Mouse (Mus musculus): ENCODE data around the gene Glt28d2. TPM values are rescaled to one million over a fixed set of nuclear protein-coding genes. Genes with fewer than 3 reads are reported as not detected.

Gene Glt28d2
- total and polyA plus RNA-seq, 3 experiments = 0.04 to 0.08 TPM; not detected in 1

- Histone ChIP-seq H3K79me2 (replicated peaks; ENCODE audit: control insufficient read depth, extremely low read depth, insufficient read depth, poor library complexity, severe bottlenecking) (no peaks in the 10 kb centered on the region), H3K4me1 (ENCODE audit: control insufficient read depth in 1 of 2, insufficient read depth in 2 of 2) (no peaks in the 10 kb centered on the region), H3K4me2 (ENCODE audit: insufficient read depth, low read depth, poor library complexity, severe bottlenecking) (no peak overlapping the region), H3K27ac (ENCODE audit: insufficient read depth, low read depth) (no peak overlapping the region), H3K4me3 (replicated peaks in 1 of 3; ENCODE audit: low read depth in 2 of 3, low read length in 2 of 3, poor library complexity in 1 of 3) (no peak overlapping the region), H3K36me3 (replicated peaks in 1 of 2; ENCODE audit: control insufficient read depth in 1 of 2, insufficient read depth in 1 of 2, low read length in 1 of 2) (no peaks in the 10 kb centered on the region), H3K27me3 (replicated peaks) (no peaks in the 10 kb centered on the region), H3K9ac (ENCODE audit: insufficient read depth, low read depth) (no peak overlapping the region), H3K9me3 (replicated peaks; ENCODE audit: low read length) (no peaks in the 10 kb centered on the region)
- dilution Hi-C loops (cut with MboI; ENCODE audit: extremely low pct_ligation_motif_present, extremely low pct_unique_long_range_greater_than_20kb, low sequenced_read_pairs) (no loop called here), in situ Hi-C loops (cut with MboI; ENCODE audit: low pct_ligation_motif_present, low pct_unique_long_range_greater_than_20kb, low sequenced_read_pairs) (no loop called here)
- TF ChIP-seq RAD21 (IDR thresholded peaks at IDR 0.05; ENCODE audit: low read depth, low read length) = no peak
- no peak for TF ChIP-seq ZC3H11A (IDR thresholded peaks at IDR 0.05; ENCODE audit: low read depth, low read length)
- no peak for TF ChIP-seq SIN3A (IDR thresholded peaks at IDR 0.05; ENCODE audit: low read length)
- no peak for TF ChIP-seq JUND (conservative IDR thresholded peaks at IDR 0.05; ENCODE audit: low read depth, low read length)
- TF ChIP-seq PAX5 (IDR thresholded peaks at IDR 0.05; ENCODE audit: low read length) = no peak
- TF ChIP-seq ZNF384 (IDR thresholded peaks at IDR 0.05; ENCODE audit: low read depth, low read length) = no peak
- TF ChIP-seq HCFC1 (IDR thresholded peaks at IDR 0.05; ENCODE audit: low read depth, low read length) = no peak
- no peak for TF ChIP-seq ETS1 (conservative IDR thresholded peaks at IDR 0.05; ENCODE audit: low read depth, low read length)
- no peak for TF ChIP-seq USF2 (conservative IDR thresholded peaks at IDR 0.05; ENCODE audit: low read depth, low read length)
- TF ChIP-seq MXI1 (IDR thresholded peaks at IDR 0.05; ENCODE audit: low read depth, low read length) = no peak
- no peak for TF ChIP-seq POLR2AphosphoS2 (IDR thresholded peaks at IDR 0.05; ENCODE audit: low read depth, low read length)
- DNase-seq (ENCODE audit: extremely low read depth) = no peak
These were observed 54.7 kb downstream of the Glt28d2 start for GRCm38 (mm10) chr3:85832490-85833155.

- H3K9me3 ChIP-seq (replicated peaks; ENCODE audit: low read length) = no peaks in the 10 kb centered on the region
- TF ChIP-seq SIN3A (IDR thresholded peaks at IDR 0.05; ENCODE audit: low read length) (no peak), HCFC1 (IDR thresholded peaks at IDR 0.05; ENCODE audit: low read depth, low read length) (no peak), RAD21 (IDR thresholded peaks at IDR 0.05; ENCODE audit: low read depth, low read length) (no peak), MYC (IDR thresholded peaks at IDR 0.05; ENCODE audit: low read depth, low read length) (no peak), JUND (conservative IDR thresholded peaks at IDR 0.05; ENCODE audit: low read depth, low read length) (no peak), MXI1 (IDR thresholded peaks at IDR 0.05; ENCODE audit: low read depth, low read length) (no peak), GABPA (IDR thresholded peaks at IDR 0.05; ENCODE audit: insufficient replicate concordance, low read depth, low read length) (no peak), MEF2A (IDR thresholded peaks at IDR 0.05; ENCODE audit: borderline replicate concordance, low read depth, low read length) (no peak), ZNF384 (IDR thresholded peaks at IDR 0.05; ENCODE audit: low read depth, low read length) (no peak), CHD2 (IDR thresholded peaks at IDR 0.05; ENCODE audit: low read length) (no peak), ZC3H11A (IDR thresholded peaks at IDR 0.05; ENCODE audit: low read depth, low read length) (no peak), TCF12 (IDR thresholded peaks at IDR 0.05; ENCODE audit: low read depth, low read length) (no peak), IRF4 (IDR thresholded peaks at IDR 0.05; ENCODE audit: low read depth, low read length) (no peak), KAT2A (IDR thresholded peaks at IDR 0.05; ENCODE audit: insufficient replicate concordance, low read length) (no peak), UBTF (IDR thresholded peaks at IDR 0.05; ENCODE audit: low read depth, low read length) (no peak), NELFE (IDR thresholded peaks at IDR 0.05; ENCODE audit: low read depth, low read length) (no peak), USF2 (conservative IDR thresholded peaks at IDR 0.05; ENCODE audit: low read depth, low read length) (no peak), E2F4 (IDR thresholded peaks at IDR 0.05; ENCODE audit: insufficient replicate concordance, low read depth, low read length) (no peak), CTCF (conservative IDR thresholded peaks at IDR 0.05 in 1 of 2, IDR thresholded peaks at IDR 0.05 in 1 of 2; ENCODE audit: low read depth in 2 of 2, low read length in 2 of 2) (no peak)
- H3K27me3 ChIP-seq (replicated peaks) = no peaks in the 10 kb centered on the region
- in situ Hi-C loops (cut with MboI; ENCODE audit: low pct_ligation_motif_present, low pct_unique_long_range_greater_than_20kb, low sequenced_read_pairs) = no loop called here
- dilution Hi-C loops (cut with MboI; ENCODE audit: extremely low pct_ligation_motif_present, extremely low pct_unique_long_range_greater_than_20kb, low sequenced_read_pairs) = no loop called here
- no peaks in the 10 kb centered on the region for H3K79me2 ChIP-seq (replicated peaks; ENCODE audit: control insufficient read depth, extremely low read depth, insufficient read depth, poor library complexity, severe bottlenecking)
- H3K4me2 ChIP-seq (ENCODE audit: insufficient read depth, low read depth, poor library complexity, severe bottlenecking) = no peak overlapping the region
- H3K27ac ChIP-seq (ENCODE audit: insufficient read depth, low read depth) = no peak overlapping the region
- H3K4me1 ChIP-seq (ENCODE audit: control insufficient read depth in 1 of 2, insufficient read depth in 2 of 2) = no peaks in the 10 kb centered on the region
- H3K36me3 ChIP-seq (replicated peaks in 1 of 2; ENCODE audit: control insufficient read depth in 1 of 2, insufficient read depth in 1 of 2, low read length in 1 of 2) = no peaks in the 10 kb centered on the region
- H3K4me3 ChIP-seq (replicated peaks in 1 of 3; ENCODE audit: low read depth in 2 of 3, low read length in 2 of 3, poor library complexity in 1 of 3) = no peak overlapping the region
- no peak for DNase-seq (ENCODE audit: extremely low read depth)
- no peak overlapping the region for H3K9ac ChIP-seq (ENCODE audit: insufficient read depth, low read depth)
These were observed 55.5 kb downstream of the Glt28d2 start for GRCm38 (mm10) chr3:85831785-85832184.
